12 mouse cellular contexts compared by ENCODE assay signal in genomic region chr1:75214442-75214841, GRCm38 (mm10). TPM values are rescaled to one million over a fixed set of nuclear protein-coding genes. Genes with fewer than 3 reads are reported as not detected.
DNase-seq lines count a peak whose midpoint lies in the region; ATAC-seq and TF ChIP-seq lines count a peak whose summit lies in the region.
"Had no signal": no experiment of that assay in that cellular context is flagged by ENCODE, and none has a peak within 500 bp of the region (broad histone marks: within the 10 kb centered on the region; RNA-seq: fewer than 3 reads in every experiment).

No protein-coding gene starts in this region.

- H3K36me3 ChIP-seq in spleen, adult 2 months (ENCODE audit: control insufficient read depth, insufficient read depth, low read length): peaks cover 20% of the 10 kb centered on the region
- H3K36me3 ChIP-seq in stomach, postnatal 0 days (ENCODE audit: control insufficient read depth, insufficient read depth, low read length): peaks cover 9% of the 10 kb centered on the region; the same call in 1 of the 2 replicates
- peaks cover 28% of the 10 kb centered on the region for H3K36me3 ChIP-seq in neural tube, embryonic 15.5 days

- H3K27ac ChIP-seq in gastrocnemius, adult 2 months: peak overlapping the region; percentile 98
- peak overlapping the region; percentile 16; the same call in 1 of the 2 replicates for H3K27ac ChIP-seq in spleen, adult 2 months (ENCODE audit: insufficient read depth, low read length)
- peak overlapping the region; percentile 81 for H3K27ac ChIP-seq in stomach, postnatal 0 days (replicated peaks)
- H3K27ac ChIP-seq in neural tube, embryonic 15.5 days (replicated peaks): no peak overlapping the region
- H3K27ac ChIP-seq: macrophage had no signal

- peaks cover 26% of the 10 kb centered on the region; the same call in 1 of the 2 replicates for H3K4me1 ChIP-seq in spleen, adult 2 months (ENCODE audit: control insufficient read depth, insufficient read depth, insufficient read length)
- H3K4me1 ChIP-seq in stomach, postnatal 0 days (replicated peaks; ENCODE audit: control insufficient read depth, insufficient read depth): peaks cover 2% of the 10 kb centered on the region; the same call in 1 of the 2 replicates
- peaks cover 52% of the 10 kb centered on the region for H3K4me1 ChIP-seq in neural tube, embryonic 15.5 days

- H3K9me3 ChIP-seq in stomach, postnatal 0 days (ENCODE audit: control insufficient read depth, low read length): no peaks in the 10 kb centered on the region
- no peaks in the 10 kb centered on the region for H3K9me3 ChIP-seq in neural tube, embryonic 15.5 days (replicated peaks)

- peak overlapping the region; percentile 88 for H3K4me3 ChIP-seq in gastrocnemius, adult 2 months
- H3K4me3 ChIP-seq in spleen, adult 2 months (ENCODE audit: extremely low read depth, insufficient read depth, insufficient read length): no peak overlapping the region
- H3K4me3 ChIP-seq in stomach, postnatal 0 days (ENCODE audit: low read depth, low read length): no peak overlapping the region
- H3K4me3 ChIP-seq in neural tube, embryonic 15.5 days (replicated peaks): no peak overlapping the region

- ATAC-seq in stomach, postnatal 0 days (ENCODE audit: low FRiP score, low TSS enrichment): peak; percentile 82
- ATAC-seq in neural tube, embryonic 15.5 days (ENCODE audit: low FRiP score): no peak
- ATAC-seq: forebrain, embryonic 14.5 days had no signal

- TF ChIP-seq CTCF in gastrocnemius, adult 2 months (IDR thresholded peaks at IDR 0.05): no peak
- no peak for TF ChIP-seq CTCF in spleen, adult 2 months (IDR thresholded peaks at IDR 0.05; ENCODE audit: extremely low read depth, insufficient read depth, insufficient read length, insufficient replicate concordance)
- TF ChIP-seq CTCF in stomach, postnatal 0 days (IDR thresholded peaks at IDR 0.05; ENCODE audit: low read depth): no peak

- peak; percentile 38 for DNase-seq in gastrocnemius, adult 2 months
- no peak for DNase-seq in gastrocnemius, postnatal 4 days (ENCODE audit: low spot score in 2 of 2)
- DNase-seq in spleen, adult 2 months (ENCODE audit: low read depth in 1 of 2, low spot score in 2 of 2): no peak
- no peak for DNase-seq in spleen, postnatal 14 days (ENCODE audit: low spot score in 2 of 2)
- peak; percentile 85 for DNase-seq in large intestine, adult 2 months (ENCODE audit: low read depth, low spot score)
- DNase-seq in stomach, postnatal 0 days (ENCODE audit: low spot score): peak; percentile 81
- DNase-seq in adrenal gland, postnatal 4 days (ENCODE audit: low spot score in 2 of 2): no peak

- TF ChIP-seq EP300 in stomach, postnatal 0 days (optimal IDR thresholded peaks at IDR 0.05): no peak

- H3K4me2 ChIP-seq in stomach, postnatal 0 days (replicated peaks; ENCODE audit: low read depth): no peak overlapping the region
- no peak overlapping the region for H3K4me2 ChIP-seq in neural tube, embryonic 15.5 days

- no peak overlapping the region for H3K9ac ChIP-seq in stomach, postnatal 0 days (ENCODE audit: low read length)
- H3K9ac ChIP-seq in neural tube, embryonic 15.5 days (replicated peaks): no peak overlapping the region

- intact Hi-C loops in gastrocnemius, adult 2 months (cut with DNase I): no loop called here

- no peak for TF ChIP-seq POLR2A in spleen, adult 2 months (IDR thresholded peaks at IDR 0.05; ENCODE audit: low read depth, low read length)

- WGBS in spleen, adult 2 months: 75% methylated on average over 2 of the region's 2 CpGs
- 37% methylated on average over 2 of the region's 2 CpGs for WGBS in large intestine, adult 2 months
- WGBS in stomach, postnatal 0 days: 39% methylated on average over 2 of the region's 2 CpGs
- 76% methylated on average over 2 of the region's 2 CpGs for WGBS in neural tube, embryonic 15.5 days

- H3K27me3 ChIP-seq in spleen, adult 2 months (ENCODE audit: control insufficient read depth, insufficient read depth, low read length): no peaks in the 10 kb centered on the region
- no peaks in the 10 kb centered on the region for H3K27me3 ChIP-seq in stomach, postnatal 0 days (ENCODE audit: control insufficient read depth, insufficient read depth, low read length)
- H3K27me3 ChIP-seq in neural tube, embryonic 15.5 days (replicated peaks): peaks cover 38% of the 10 kb centered on the region

RNA-seq across cellular contexts. Expression of gene Stk16, which starts 3.8 kb away (rescaled TPM):
- total RNA-seq in gastrocnemius, adult 2 months (2021): 10 to 100 TPM; 18.8 to 20.2 TPM
- 10 to 100 TPM; 47.4 to 49.0 TPM for total RNA-seq in gastrocnemius, postnatal 4 days (2021)
- 121 and 131 TPM in 2 replicates for polyA plus RNA-seq in spleen, adult 2 months (2012; rRNA removed)
- polyA plus RNA-seq in large intestine, adult 2 months (2012; rRNA removed): 221 and 258 TPM in 2 replicates
- polyA plus RNA-seq in stomach, postnatal 0 days (2015; fragmentation: Nextera tagmentation; extraction: Ambion mirVana): 57.9 and 58.1 TPM in 2 replicates
- 100 to 1,000 TPM in 1 of 2 experiments, 10 to 100 TPM in 1; 96.8 to 110 TPM for total RNA-seq in adrenal gland, postnatal 4 days (2021)
- 158 and 159 TPM in 2 replicates for polyA plus RNA-seq in neural tube, embryonic 15.5 days (2015; fragmentation: Nextera tagmentation; extraction: Ambion mirVana)

RNA-seq across cellular contexts. Expression of gene Glb1l, which starts 3.8 kb away (rescaled TPM):
- 1 to 10 TPM; 1.0 to 1.5 TPM for total RNA-seq in gastrocnemius, adult 2 months (2021)
- 10 to 100 TPM; 10.5 to 11.9 TPM for total RNA-seq in gastrocnemius, postnatal 4 days (2021)
- polyA plus RNA-seq in spleen, adult 2 months (2012; rRNA removed): 5.3 and 5.7 TPM in 2 replicates
- polyA plus RNA-seq in large intestine, adult 2 months (2012; rRNA removed): 2.1 and 4.4 TPM in 2 replicates
- 5.2 and 7.1 TPM in 2 replicates for polyA plus RNA-seq in stomach, postnatal 0 days (2015; fragmentation: Nextera tagmentation; extraction: Ambion mirVana)
- 10 to 100 TPM; 45.2 to 67.4 TPM for total RNA-seq in adrenal gland, postnatal 4 days (2021)
- polyA plus RNA-seq in neural tube, embryonic 15.5 days (2015; fragmentation: Nextera tagmentation; extraction: Ambion mirVana): 16.2 and 17.5 TPM in 2 replicates

RNA-seq across cellular contexts. Expression of gene Tuba4a, which starts 5.2 kb away (rescaled TPM):
- 1,000 to 10,000 TPM; 1,043 to 1,330 TPM for total RNA-seq in gastrocnemius, adult 2 months (2021)
- total RNA-seq in gastrocnemius, postnatal 4 days (2021): 100 to 1,000 TPM; 486 to 515 TPM
- polyA plus RNA-seq in spleen, adult 2 months (2012; rRNA removed): 123 and 132 TPM in 2 replicates
- polyA plus RNA-seq in large intestine, adult 2 months (2012; rRNA removed): 121 and 164 TPM in 2 replicates
- polyA plus RNA-seq in stomach, postnatal 0 days (2015; fragmentation: Nextera tagmentation; extraction: Ambion mirVana): 314 and 325 TPM in 2 replicates
- 10 to 100 TPM; 46.4 to 54.4 TPM for total RNA-seq in adrenal gland, postnatal 4 days (2021)
- 44.6 and 81.9 TPM in 2 replicates for polyA plus RNA-seq in neural tube, embryonic 15.5 days (2015; fragmentation: Nextera tagmentation; extraction: Ambion mirVana)

RNA-seq across cellular contexts. Expression of gene A630095N17Rik, which starts 17.5 kb away (rescaled TPM):
- not detected for total RNA-seq in gastrocnemius, adult 2 months (2021)
- total RNA-seq in gastrocnemius, postnatal 4 days (2021): not detected
- polyA plus RNA-seq in spleen, adult 2 months (2012; rRNA removed): 0.19 TPM in 1 of 2 replicates, not detected in the other
- polyA plus RNA-seq in large intestine, adult 2 months (2012; rRNA removed): not detected in 2 replicates
- polyA plus RNA-seq in stomach, postnatal 0 days (2015; fragmentation: Nextera tagmentation; extraction: Ambion mirVana): 0.25 TPM in 1 of 2 replicates, not detected in the other
- total RNA-seq in adrenal gland, postnatal 4 days (2021): not detected
- 0.29 TPM in 1 of 2 replicates, not detected in the other for polyA plus RNA-seq in neural tube, embryonic 15.5 days (2015; fragmentation: Nextera tagmentation; extraction: Ambion mirVana)
- total RNA-seq: layer of hippocampus, postnatal 14 days had no signal
- polyA plus RNA-seq: forebrain, embryonic 14.5 days; heart, embryonic 14.5 days; macrophage had no signal

RNA-seq across cellular contexts. Expression of gene Dnajb2, which starts 21.8 kb away (rescaled TPM):
- total RNA-seq in gastrocnemius, adult 2 months (2021): 10 to 100 TPM; 83.2 to 88.9 TPM
- 10 to 100 TPM; 41.5 to 48.8 TPM for total RNA-seq in gastrocnemius, postnatal 4 days (2021)
- 32.6 and 45.8 TPM in 2 replicates for polyA plus RNA-seq in spleen, adult 2 months (2012; rRNA removed)
- polyA plus RNA-seq in large intestine, adult 2 months (2012; rRNA removed): 19.4 and 20.1 TPM in 2 replicates
- 24.2 and 25.8 TPM in 2 replicates for polyA plus RNA-seq in stomach, postnatal 0 days (2015; fragmentation: Nextera tagmentation; extraction: Ambion mirVana)
- total RNA-seq in adrenal gland, postnatal 4 days (2021): 10 to 100 TPM; 40.5 to 42.5 TPM
- 72.1 and 90.7 TPM in 2 replicates for polyA plus RNA-seq in neural tube, embryonic 15.5 days (2015; fragmentation: Nextera tagmentation; extraction: Ambion mirVana)

Comparison
In these comparisons a context has a peak if more than half of its experiments do, and no peak if none do; other contexts are left out.
1. DNase-seq: peak in gastrocnemius, adult 2 months (single experiment), large intestine, adult 2 months (single experiment) and stomach, postnatal 0 days (single experiment); none in gastrocnemius, postnatal 4 days (0 of 2), spleen, adult 2 months (0 of 2), spleen, postnatal 14 days (0 of 2) and adrenal gland, postnatal 4 days (0 of 2).